Mouse (Mus musculus): Measurements from ENCODE around the gene P2rx2.

- TF ChIP-seq CTCF (IDR thresholded peaks at IDR 0.05; ENCODE audit: extremely low read depth, insufficient read depth, low read length) (no peak), POLR2A (IDR thresholded peaks at IDR 0.05; ENCODE audit: extremely low read depth, insufficient read depth, low read length) (no peak)
These were observed 44.3 kb upstream of the P2rx2 start for GRCm38 (mm10) chr5:110387332-110387731.

All from cortical plate, adult 2 months (tissue).